Mouse (Mus musculus) hindbrain, embryonic 15.5 days (tissue): ENCODE results near the gene Nipbl. TPM values are rescaled to one million over a fixed set of nuclear protein-coding genes. Genes with fewer than 3 reads are reported as not detected.

Source experiments
- ATAC-seq: fragments of 200-750 bp; cut with Nextera tagmentation; 2 replicates; pipeline ENCODE4 v1.8.0; 2017; ENCODE audit warnings: low read depth, moderate number of reproducible peaks, moderate TSS enrichment; ENCODE audit not compliant: low FRiP score
- H3K27ac ChIP-seq: fragments of 300-500 bp; sonication (generic); replicated peaks from 2 replicates; pipeline ENCODE4 v1.5.1; 2015; ENCODE audit warnings: mild to moderate bottlenecking, inconsistent platforms
- H3K27me3 ChIP-seq: fragments of 300-500 bp; sonication (generic); 2 replicates; pipeline ENCODE4 v1.6.1; 2015; ENCODE audit warnings: control low read depth, inconsistent platforms
- H3K36me3 ChIP-seq: fragments of 300-500 bp; sonication (generic); 2 replicates; pipeline ENCODE4 v1.6.1; 2015; ENCODE audit warnings: control low read depth, inconsistent platforms
- H3K4me1 ChIP-seq: fragments of 300-500 bp; sonication (generic); replicated peaks from 2 replicates; pipeline ENCODE4 v1.6.1; 2015; ENCODE audit warnings: control low read depth, inconsistent platforms
- H3K4me2 ChIP-seq: fragments of 300-500 bp; sonication (generic); 2 replicates; pipeline ENCODE4 v1.6.1; 2015; ENCODE audit warnings: moderate library complexity, mild to moderate bottlenecking, inconsistent platforms
- H3K4me3 ChIP-seq: fragments of 300-500 bp; sonication (generic); 2 replicates; pipeline ENCODE4 v1.5.1; 2015; ENCODE audit warnings: mild to moderate bottlenecking, inconsistent platforms
- H3K9ac ChIP-seq: fragments of 300-500 bp; sonication (generic); 2 replicates; pipeline ENCODE4 v1.6.1; 2015; ENCODE audit warnings: inconsistent platforms
- H3K9me3 ChIP-seq: fragments of 300-500 bp; sonication (generic); 2 replicates; pipeline ENCODE4 v1.6.1; 2016; ENCODE audit warnings: control low read depth, inconsistent platforms
- WGBS: fragments of 180-500 bp; shearing (Covaris S2); methylation state at CpG from one replicate; pipeline ENCODE4 v1.1.7; 2015; 5-methylcytosine and 5-hydroxymethylcytosine counted together
- polyA plus RNA-seq: library from polyadenylated mRNA; unstranded; fragments of >200 nt; fragmentation: Nextera tagmentation; extraction: Ambion mirVana; gene quantifications from 2 replicates; pipeline ENCODE4 v1.2.1, GENCODE M21; 2015

Nipbl gene
- polyA plus RNA-seq, 1 experiment from 2014 or later: 13.7 TPM

GRCm38 (mm10) chr15:8331547-8331946, 112.7 kb downstream of the Nipbl start:
- H3K9ac ChIP-seq: no peak overlapping the region
- H3K9me3 ChIP-seq: no peaks in the 10 kb centered on the region
- no peaks in the 10 kb centered on the region for H3K27me3 ChIP-seq
- no peak overlapping the region for H3K4me3 ChIP-seq
- WGBS: 97% methylated on average over 3 of the region's 3 CpGs
- no peaks in the 10 kb centered on the region for H3K4me1 ChIP-seq
- H3K27ac ChIP-seq: no peak overlapping the region
- H3K36me3 ChIP-seq: peaks cover 45% of the 10 kb centered on the region
- no peak overlapping the region for H3K4me2 ChIP-seq
- no peak for ATAC-seq

GRCm38 (mm10) chr15:8325629-8326028, 118.6 kb downstream of the Nipbl start:
- no peak overlapping the region for H3K9ac ChIP-seq
- H3K9me3 ChIP-seq: no peaks in the 10 kb centered on the region
- ATAC-seq: no peak
- H3K4me3 ChIP-seq: no peak overlapping the region
- peaks cover 59% of the 10 kb centered on the region for H3K36me3 ChIP-seq
- 94% methylated on average over 2 of the region's 2 CpGs for WGBS
- H3K4me1 ChIP-seq: no peaks in the 10 kb centered on the region
- H3K27ac ChIP-seq: no peak overlapping the region
- no peak overlapping the region for H3K4me2 ChIP-seq
- H3K27me3 ChIP-seq: no peaks in the 10 kb centered on the region

GRCm38 (mm10) chr15:8324833-8325232, 119.4 kb downstream of the Nipbl start:
- Histone ChIP-seq H3K9ac (no peak overlapping the region), H3K27me3 (no peaks in the 10 kb centered on the region), H3K4me1 (no peaks in the 10 kb centered on the region), H3K36me3 (peaks cover 65% of the 10 kb centered on the region), H3K4me3 (no peak overlapping the region), H3K27ac (no peak overlapping the region), H3K4me2 (no peak overlapping the region), H3K9me3 (no peaks in the 10 kb centered on the region)
- WGBS: 97% methylated on average over 2 of the region's 2 CpGs
- ATAC-seq: no peak

- Histone ChIP-seq H3K9ac (no peak overlapping the region), H3K36me3 (peaks cover 63% of the 10 kb centered on the region), H3K27me3 (no peaks in the 10 kb centered on the region), H3K9me3 (no peaks in the 10 kb centered on the region), H3K4me3 (no peak overlapping the region), H3K4me1 (no peaks in the 10 kb centered on the region), H3K4me2 (no peak overlapping the region), H3K27ac (no peak overlapping the region)
- ATAC-seq: no peak
- WGBS: 92% methylated on average over 4 of the region's 4 CpGs
Observed at GRCm38 (mm10) chr15:8324061-8324460, 120.2 kb downstream of the Nipbl start.

- H3K9me3 ChIP-seq: no peaks in the 10 kb centered on the region
- no peak overlapping the region for H3K4me3 ChIP-seq
- ATAC-seq: no peak
- no peak overlapping the region for H3K27ac ChIP-seq
- H3K4me1 ChIP-seq: no peaks in the 10 kb centered on the region
- no peak overlapping the region for H3K4me2 ChIP-seq
- H3K36me3 ChIP-seq: peaks cover 57% of the 10 kb centered on the region
- 94% methylated on average over 5 of the region's 5 CpGs for WGBS
- H3K27me3 ChIP-seq: no peaks in the 10 kb centered on the region
- no peak overlapping the region for H3K9ac ChIP-seq
Observed at GRCm38 (mm10) chr15:8321491-8321890, 122.8 kb downstream of the Nipbl start.

- H3K4me1 ChIP-seq: no peaks in the 10 kb centered on the region
- peaks cover 42% of the 10 kb centered on the region for H3K36me3 ChIP-seq
- no peaks in the 10 kb centered on the region for H3K9me3 ChIP-seq
- WGBS: 97% methylated on average over 5 of the region's 5 CpGs
- ATAC-seq: no peak
- no peak overlapping the region for H3K9ac ChIP-seq
- no peaks in the 10 kb centered on the region for H3K27me3 ChIP-seq
- H3K4me3 ChIP-seq: no peak overlapping the region
- no peak overlapping the region for H3K4me2 ChIP-seq
- no peak overlapping the region for H3K27ac ChIP-seq
Observed at GRCm38 (mm10) chr15:8319191-8319590, 125.1 kb downstream of the Nipbl start.

- no peaks in the 10 kb centered on the region for H3K9me3 ChIP-seq
- 89% methylated on average over 4 of the region's 4 CpGs for WGBS
- no peak overlapping the region for H3K9ac ChIP-seq
- no peak for ATAC-seq
- no peak overlapping the region for H3K4me3 ChIP-seq
- no peaks in the 10 kb centered on the region for H3K27me3 ChIP-seq
- no peaks in the 10 kb centered on the region for H3K4me1 ChIP-seq
- H3K4me2 ChIP-seq: no peak overlapping the region
- peaks cover 34% of the 10 kb centered on the region for H3K36me3 ChIP-seq
- no peak overlapping the region for H3K27ac ChIP-seq
Observed at GRCm38 (mm10) chr15:8317381-8317780, 126.9 kb downstream of the Nipbl start.

- no peaks in the 10 kb centered on the region for H3K27me3 ChIP-seq
- H3K4me2 ChIP-seq: no peak overlapping the region
- H3K36me3 ChIP-seq: peaks cover 64% of the 10 kb centered on the region
- ATAC-seq: no peak
- 94% methylated on average over 1 of the region's 1 CpGs for WGBS
- H3K4me3 ChIP-seq: no peak overlapping the region
- no peaks in the 10 kb centered on the region for H3K4me1 ChIP-seq
- H3K27ac ChIP-seq: no peak overlapping the region
- no peak overlapping the region for H3K9ac ChIP-seq
- H3K9me3 ChIP-seq: no peaks in the 10 kb centered on the region
Observed at GRCm38 (mm10) chr15:8305474-8305873, 138.8 kb downstream of the Nipbl start.

GRCm38 (mm10) chr15:8302944-8303343, 141.3 kb downstream of the Nipbl start:
- 95% methylated on average over 10 of the region's 10 CpGs for WGBS
- Histone ChIP-seq H3K36me3 (peaks cover 73% of the 10 kb centered on the region), H3K27ac (no peak overlapping the region), H3K9ac (no peak overlapping the region), H3K27me3 (no peaks in the 10 kb centered on the region), H3K4me3 (no peak overlapping the region), H3K9me3 (no peaks in the 10 kb centered on the region), H3K4me2 (no peak overlapping the region), H3K4me1 (no peaks in the 10 kb centered on the region)
- ATAC-seq: no peak

GRCm38 (mm10) chr15:8294150-8294549, 150.1 kb downstream of the Nipbl start:
- no peak for ATAC-seq

GRCm38 (mm10) chr15:8291251-8291650, 153.0 kb downstream of the Nipbl start:
- Histone ChIP-seq H3K4me3 (no peak overlapping the region), H3K27me3 (no peaks in the 10 kb centered on the region), H3K4me1 (no peaks in the 10 kb centered on the region), H3K27ac (no peak overlapping the region), H3K9me3 (no peaks in the 10 kb centered on the region), H3K4me2 (no peak overlapping the region), H3K36me3 (peaks cover 54% of the 10 kb centered on the region), H3K9ac (no peak overlapping the region)
- no peak for ATAC-seq
- 92% methylated on average over 14 of the region's 14 CpGs for WGBS

More at GRCm38 (mm10) chr15:8294150-8294549, 150.1 kb downstream of the Nipbl start:
- Histone ChIP-seq H3K36me3 (peaks cover 70% of the 10 kb centered on the region), H3K9me3 (no peaks in the 10 kb centered on the region), H3K9ac (no peak overlapping the region), H3K27ac (no peak overlapping the region), H3K4me2 (no peak overlapping the region), H3K4me1 (no peaks in the 10 kb centered on the region), H3K27me3 (no peaks in the 10 kb centered on the region), H3K4me3 (no peak overlapping the region)
- WGBS: 91% methylated on average over 6 of the region's 6 CpGs

- no peak for ATAC-seq
- no peak overlapping the region for H3K4me2 ChIP-seq
Observed at GRCm38 (mm10) chr15:8282155-8282554, 162.1 kb downstream of the Nipbl start.

GRCm38 (mm10) chr15:8281701-8282100, 162.6 kb downstream of the Nipbl start:
- H3K36me3 ChIP-seq: no peaks in the 10 kb centered on the region
- ATAC-seq: no peak
- WGBS: 79% methylated on average over 7 of the region's 7 CpGs
- no peak overlapping the region for H3K9ac ChIP-seq
- H3K4me2 ChIP-seq: no peak overlapping the region
- no peak overlapping the region for H3K4me3 ChIP-seq
- no peaks in the 10 kb centered on the region for H3K9me3 ChIP-seq
- H3K27ac ChIP-seq: no peak overlapping the region
- no peaks in the 10 kb centered on the region for H3K27me3 ChIP-seq
- H3K4me1 ChIP-seq: peaks cover 4% of the 10 kb centered on the region; the same call in 1 of the 2 replicates

More at GRCm38 (mm10) chr15:8282155-8282554, 162.1 kb downstream of the Nipbl start:
- Histone ChIP-seq H3K27ac (no peak overlapping the region), H3K36me3 (no peaks in the 10 kb centered on the region), H3K9ac (no peak overlapping the region), H3K4me3 (no peak overlapping the region), H3K4me1 (peaks cover 4% of the 10 kb centered on the region; the same call in 1 of the 2 replicates), H3K27me3 (no peaks in the 10 kb centered on the region), H3K9me3 (no peaks in the 10 kb centered on the region)
- WGBS: 89% methylated on average over 2 of the region's 2 CpGs
